Mouse (Mus musculus) liver, embryonic 14.5 days (tissue): ENCODE data around the gene Rad23a.

Source experiments
- CTCF ChIP-seq: IDR thresholded peaks from 2 replicates; pipeline ENCODE4 v1.5.1; 2016; ENCODE audit warnings: antibody characterized with exemption, low read depth, control low read depth
- EP300 ChIP-seq: IDR thresholded peaks from 2 replicates; pipeline ENCODE4 v1.6.1; 2016; ENCODE audit warnings: antibody characterized with exemption, low read depth

DNA sequence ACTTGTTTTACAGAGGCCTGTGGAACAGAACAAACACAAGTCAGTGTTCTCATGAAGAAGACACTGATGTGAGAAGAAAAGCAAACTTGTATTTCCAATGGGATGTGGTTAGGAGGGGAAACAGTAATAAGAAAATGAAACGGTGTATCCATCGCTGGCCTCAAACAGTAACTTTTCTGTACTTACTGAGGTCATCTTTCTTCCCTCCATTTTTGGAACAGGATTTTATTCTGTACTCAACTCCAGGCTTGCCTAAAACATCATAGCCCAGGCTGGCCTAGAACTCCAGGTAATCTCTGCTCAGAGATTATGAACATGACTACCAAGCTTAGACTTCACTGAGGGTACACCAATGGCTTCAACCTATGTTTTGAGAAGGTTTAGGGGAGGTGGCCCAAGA lies 1.1 kb downstream of the Rad23a start:
- TF ChIP-seq CTCF (no peak), EP300 (no peak)
